Mouse (Mus musculus) neural tube, embryonic 12.5 days (tissue): ENCODE measurements around the gene Pla2g16. TPM values are rescaled to one million over a fixed set of nuclear protein-coding genes. Genes with fewer than 3 reads are reported as not detected.

Experiments used
- ATAC-seq: fragments of 200-750 bp; cut with Nextera tagmentation; 2 replicates; pipeline ENCODE4 v1.8.0; 2017; ENCODE audit warnings: low read depth, mild to moderate bottlenecking, moderate TSS enrichment, moderate library complexity; ENCODE audit not compliant: low FRiP score
- H3K27ac ChIP-seq: fragments of 300-500 bp; sonication (generic); 2 replicates; pipeline ENCODE4 v1.5.1; 2016
- H3K27me3 ChIP-seq: fragments of 300-500 bp; sonication (generic); replicated peaks from 2 replicates; pipeline ENCODE4 v1.6.1; 2016; ENCODE audit warnings: mild to moderate bottlenecking
- H3K36me3 ChIP-seq: fragments of 300-500 bp; sonication (generic); 2 replicates; pipeline ENCODE4 v1.6.1; 2016; ENCODE audit warnings: mild to moderate bottlenecking
- H3K4me1 ChIP-seq: fragments of 300-500 bp; sonication (generic); 2 replicates; pipeline ENCODE4 v1.6.1; 2016
- H3K4me2 ChIP-seq: fragments of 300-500 bp; sonication (generic); replicated peaks from 2 replicates; pipeline ENCODE4 v1.6.1; 2016; ENCODE audit warnings: mild to moderate bottlenecking
- H3K4me3 ChIP-seq: fragments of 300-500 bp; sonication (generic); 2 replicates; pipeline ENCODE4 v1.5.1; 2016
- H3K9ac ChIP-seq: fragments of 300-500 bp; sonication (generic); 2 replicates; pipeline ENCODE4 v1.6.1; 2016; ENCODE audit warnings: mild to moderate bottlenecking
- H3K9me3 ChIP-seq: fragments of 300-500 bp; sonication (generic); 2 replicates; pipeline ENCODE4 v1.6.1; 2016; ENCODE audit warnings: mild to moderate bottlenecking
- WGBS: fragments of 180-500 bp; shearing (Covaris S2); methylation state at CpG from one replicate; pipeline ENCODE4 v1.1.7; 2016; 5-methylcytosine and 5-hydroxymethylcytosine counted together
- polyA plus RNA-seq: library from polyadenylated mRNA; unstranded; fragments of >200 nt; fragmentation: Nextera tagmentation; extraction: Ambion mirVana; gene quantifications from 2 replicates; pipeline ENCODE4 v1.2.1, GENCODE M21; 2016

Gene Pla2g16
- polyA plus RNA-seq, 1 experiment from 2014 or later: 3.5 TPM

- H3K9ac ChIP-seq: no peak overlapping the region
- no peak overlapping the region for H3K27ac ChIP-seq
- no peak for ATAC-seq
- 75% methylated on average over 4 of the region's 4 CpGs for WGBS
- H3K36me3 ChIP-seq: no peaks in the 10 kb centered on the region
- no peak overlapping the region for H3K4me3 ChIP-seq
- H3K9me3 ChIP-seq: no peaks in the 10 kb centered on the region
- no peaks in the 10 kb centered on the region for H3K27me3 ChIP-seq
- H3K4me2 ChIP-seq: no peak overlapping the region
- no peaks in the 10 kb centered on the region for H3K4me1 ChIP-seq
Observed at GRCm38 (mm10) chr19:7551550-7552300, 5.5 kb upstream of the Pla2g16 start.

- no peak overlapping the region for H3K4me2 ChIP-seq
- H3K9ac ChIP-seq: no peak overlapping the region
- H3K4me1 ChIP-seq: peaks cover 2% of the 10 kb centered on the region; the same call in 1 of the 2 replicates
- no peaks in the 10 kb centered on the region for H3K27me3 ChIP-seq
- no peak for ATAC-seq
- no peak overlapping the region for H3K4me3 ChIP-seq
- no peaks in the 10 kb centered on the region for H3K9me3 ChIP-seq
- no peak overlapping the region for H3K27ac ChIP-seq
- WGBS: 86% methylated on average over 2 of the region's 2 CpGs
- no peaks in the 10 kb centered on the region for H3K36me3 ChIP-seq
Observed at GRCm38 (mm10) chr19:7552301-7552673, 5.0 kb upstream of the Pla2g16 start.

DNA sequence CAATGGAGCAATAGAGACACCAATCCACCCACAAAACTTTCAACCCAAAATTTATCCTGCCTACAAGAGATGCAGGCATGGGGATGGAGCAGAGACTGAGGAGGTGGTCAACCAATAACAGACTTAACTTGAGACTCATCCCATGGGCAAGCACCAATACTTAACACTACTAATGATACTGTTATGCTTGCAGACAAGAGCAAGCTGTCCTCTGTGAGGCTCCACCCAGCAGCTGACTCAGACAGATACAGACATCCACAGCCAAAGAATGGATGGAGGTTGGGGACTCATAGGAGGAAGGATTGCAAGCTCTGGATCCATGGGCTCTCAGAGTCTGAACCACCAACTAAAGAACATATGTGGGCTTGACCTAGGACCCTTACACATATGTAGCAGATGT lies 3.8 kb upstream of the Pla2g16 start:
- H3K9me3 ChIP-seq: no peaks in the 10 kb centered on the region
- no peak overlapping the region for H3K4me3 ChIP-seq
- peaks cover 10% of the 10 kb centered on the region for H3K4me1 ChIP-seq
- H3K4me2 ChIP-seq: no peak overlapping the region
- H3K36me3 ChIP-seq: no peaks in the 10 kb centered on the region
- no peak for ATAC-seq
- no peak overlapping the region for H3K27ac ChIP-seq
- no peak overlapping the region for H3K9ac ChIP-seq
- 0 out of 2 replicates have a peak, but pooled peaks cover 7% of the 10 kb centered on the region for H3K27me3 ChIP-seq

DNA sequence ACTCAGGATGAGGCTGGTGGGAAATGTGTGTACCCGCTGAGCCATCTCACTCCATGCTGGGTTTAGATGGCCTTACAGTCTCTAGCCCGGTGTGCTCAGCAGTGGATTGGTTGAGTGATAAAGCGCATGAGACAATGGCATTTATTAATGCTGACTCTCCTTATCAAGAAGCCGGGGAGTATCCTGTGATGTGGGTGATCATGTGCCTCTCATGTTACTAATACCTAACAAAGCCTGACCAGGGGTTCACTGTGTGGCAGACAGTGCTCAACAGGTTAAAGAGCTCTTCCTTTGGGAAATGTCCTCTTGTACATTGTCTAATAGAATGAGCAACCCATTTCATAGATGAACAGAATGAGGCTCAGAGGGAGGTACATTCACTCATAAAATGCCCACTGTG lies 2.4 kb upstream of the Pla2g16 start:
- Histone ChIP-seq H3K4me3 (no peak overlapping the region), H3K4me1 (peaks cover 10% of the 10 kb centered on the region), H3K27me3 (0 out of 2 replicates have a peak, but pooled peaks cover 7% of the 10 kb centered on the region), H3K27ac (no peak overlapping the region), H3K36me3 (no peaks in the 10 kb centered on the region), H3K9ac (no peak overlapping the region), H3K9me3 (no peaks in the 10 kb centered on the region), H3K4me2 (no peak overlapping the region)
- 78% methylated on average over 4 of the region's 4 CpGs for WGBS
- ATAC-seq: no peak

DNA sequence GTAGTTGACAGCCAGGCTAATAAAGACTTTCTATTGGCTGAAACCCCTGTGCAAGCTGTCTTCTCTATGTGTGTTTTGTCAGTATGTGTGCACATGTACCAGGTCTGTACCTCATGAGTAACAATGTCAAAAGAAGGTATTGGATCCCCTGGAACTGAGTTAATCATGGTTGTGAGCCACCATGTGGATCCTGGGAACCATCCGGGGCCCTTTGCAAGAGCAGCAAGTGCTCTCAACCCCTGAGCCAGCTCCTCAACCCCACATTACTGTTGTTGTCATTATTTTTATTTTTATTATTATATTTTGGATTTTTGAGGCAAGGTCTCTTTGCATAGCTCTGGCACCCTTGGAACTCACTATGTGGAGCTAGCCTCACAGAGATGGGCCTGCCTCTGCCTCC lies 618 bp upstream of the Pla2g16 start:
- 95% methylated on average over 1 of the region's 1 CpGs for WGBS
- H3K4me1 ChIP-seq: peaks cover 10% of the 10 kb centered on the region

DNA sequence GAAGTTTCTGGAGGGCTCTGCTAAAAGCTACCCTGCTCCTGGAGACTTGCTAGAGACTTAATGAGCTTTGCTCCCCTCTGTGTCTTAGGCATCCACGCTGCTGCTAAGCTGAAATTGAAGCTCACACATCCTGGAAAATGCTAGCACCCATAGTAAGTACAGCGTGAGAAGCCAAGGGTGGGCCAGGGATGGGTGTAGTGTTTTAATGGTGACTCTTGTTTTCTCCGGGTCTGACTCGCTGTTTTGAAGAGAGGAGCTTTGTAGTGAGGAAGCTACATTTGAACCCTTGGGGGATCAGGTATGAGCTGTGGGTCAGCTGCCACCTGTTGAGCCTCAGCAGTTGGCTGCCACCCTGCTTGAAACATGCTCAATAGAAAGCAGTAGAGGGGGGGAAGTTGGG lies 585 bp downstream of the Pla2g16 start:
- 0 out of 2 replicates have a peak overlapping the region, but pooled peaks have one; percentile 36 for H3K9ac ChIP-seq
- H3K4me3 ChIP-seq: no peak overlapping the region
- peaks cover 10% of the 10 kb centered on the region for H3K4me1 ChIP-seq
- WGBS: 14% methylated on average over 4 of the region's 4 CpGs
- ATAC-seq: no peak
- H3K27ac ChIP-seq: no peak overlapping the region
- 0 out of 2 replicates have a peak, but pooled peaks cover 7% of the 10 kb centered on the region for H3K27me3 ChIP-seq
- H3K36me3 ChIP-seq: no peaks in the 10 kb centered on the region
- peak overlapping the region; percentile 67 for H3K4me2 ChIP-seq
- no peaks in the 10 kb centered on the region for H3K9me3 ChIP-seq

More for the DNA sequence above, 618 bp upstream of the Pla2g16 start:
- no peak overlapping the region for H3K27ac ChIP-seq
- no peak overlapping the region for H3K4me2 ChIP-seq
- H3K9ac ChIP-seq: no peak overlapping the region
- no peak overlapping the region for H3K4me3 ChIP-seq
- 0 out of 2 replicates have a peak, but pooled peaks cover 7% of the 10 kb centered on the region for H3K27me3 ChIP-seq
- H3K9me3 ChIP-seq: no peaks in the 10 kb centered on the region
- no peaks in the 10 kb centered on the region for H3K36me3 ChIP-seq
- ATAC-seq: no peak

GRCm38 (mm10) chr19:7558675-7559074 lies 1.4 kb downstream of the Pla2g16 start:
- WGBS: 84% methylated on average over 4 of the region's 4 CpGs
- 0 out of 2 replicates have a peak, but pooled peaks cover 7% of the 10 kb centered on the region for H3K27me3 ChIP-seq
- no peaks in the 10 kb centered on the region for H3K9me3 ChIP-seq
- ATAC-seq: no peak
- H3K36me3 ChIP-seq: no peaks in the 10 kb centered on the region
- H3K4me1 ChIP-seq: peaks cover 10% of the 10 kb centered on the region
- no peak overlapping the region for H3K9ac ChIP-seq
- no peak overlapping the region for H3K4me2 ChIP-seq
- H3K27ac ChIP-seq: no peak overlapping the region
- H3K4me3 ChIP-seq: no peak overlapping the region

DNA sequence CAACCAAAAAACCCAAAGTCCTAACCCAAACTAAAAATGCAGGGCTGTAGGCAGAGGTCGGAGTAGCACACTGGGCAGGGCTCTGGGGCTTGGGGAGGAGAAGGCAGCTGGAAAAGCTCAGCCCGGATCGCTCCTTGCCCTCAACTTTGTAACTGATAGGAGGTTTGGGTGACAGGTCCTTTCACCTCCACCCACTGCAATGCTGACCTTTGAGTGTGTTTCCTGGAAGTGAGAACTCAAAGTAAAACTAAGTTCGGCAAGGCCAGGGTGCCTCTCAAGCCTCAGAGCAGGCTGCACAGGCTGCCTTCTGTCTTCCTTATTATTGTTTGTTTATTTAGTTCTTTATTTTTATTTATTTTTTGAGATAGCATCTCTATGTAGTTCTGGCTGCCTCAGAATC lies 2.7 kb downstream of the Pla2g16 start:
- H3K9ac ChIP-seq: no peak overlapping the region
- no peak overlapping the region for H3K4me2 ChIP-seq
- no peak for ATAC-seq
- H3K4me1 ChIP-seq: peaks cover 10% of the 10 kb centered on the region
- no peaks in the 10 kb centered on the region for H3K36me3 ChIP-seq
- no peak overlapping the region for H3K4me3 ChIP-seq
- H3K27ac ChIP-seq: no peak overlapping the region
- WGBS: 89% methylated on average over 4 of the region's 4 CpGs
- H3K9me3 ChIP-seq: no peaks in the 10 kb centered on the region
- H3K27me3 ChIP-seq: 0 out of 2 replicates have a peak, but pooled peaks cover 7% of the 10 kb centered on the region

DNA sequence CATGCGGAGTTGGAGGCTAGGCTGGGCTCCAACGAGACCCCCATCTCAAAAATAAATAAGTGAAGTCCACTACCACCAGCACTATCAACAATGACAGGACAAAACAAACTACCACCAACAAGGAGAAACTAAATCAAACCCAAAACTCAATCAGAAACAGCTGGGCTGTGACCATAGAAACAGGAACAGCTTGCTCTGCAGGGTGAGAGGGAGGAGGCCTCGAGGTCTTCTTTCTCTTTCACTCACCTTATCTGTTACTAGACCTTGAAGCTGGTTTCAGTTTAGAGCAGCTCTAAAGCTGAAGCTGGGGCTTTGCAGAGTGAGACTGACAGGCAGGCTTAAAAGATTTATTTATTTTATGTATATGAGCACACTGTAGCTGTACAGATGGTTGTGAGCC lies 4.2 kb downstream of the Pla2g16 start:
- no peaks in the 10 kb centered on the region for H3K36me3 ChIP-seq
- ATAC-seq: no peak
- WGBS: 75% methylated on average over 3 of the region's 3 CpGs

DNA sequence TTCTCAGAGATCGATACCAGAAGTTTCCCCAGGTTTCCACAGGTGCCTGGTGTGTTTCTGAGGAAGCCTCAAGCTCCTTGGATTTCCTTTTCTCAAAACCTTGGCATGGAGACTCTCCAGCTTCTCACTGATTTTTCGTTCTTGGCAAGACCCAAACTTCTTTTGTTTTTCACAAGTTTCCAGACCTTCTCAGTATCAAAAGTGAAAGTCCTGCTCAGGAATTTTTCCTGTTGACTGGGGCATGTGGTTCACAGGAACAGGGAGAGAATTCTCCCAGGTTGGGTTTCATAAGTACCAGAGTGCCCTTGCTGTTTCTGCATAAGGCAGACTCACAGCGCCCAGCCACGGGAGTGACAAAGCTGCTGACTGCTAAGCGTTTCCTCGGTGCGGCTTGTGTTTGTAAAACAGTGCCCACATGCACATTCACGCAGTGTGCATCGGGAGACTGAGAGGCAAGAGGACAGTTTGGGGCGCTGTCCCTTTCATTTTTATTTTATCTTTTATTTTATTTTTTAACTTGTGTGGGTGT lies 5.4 kb downstream of the Pla2g16 start:
- 82% methylated on average over 10 of the region's 10 CpGs for WGBS

More for the DNA sequence above, 4.2 kb downstream of the Pla2g16 start:
- no peak overlapping the region for H3K27ac ChIP-seq
- H3K9me3 ChIP-seq: no peaks in the 10 kb centered on the region
- H3K4me1 ChIP-seq: peaks cover 10% of the 10 kb centered on the region
- H3K4me2 ChIP-seq: no peak overlapping the region
- no peak overlapping the region for H3K4me3 ChIP-seq
- H3K9ac ChIP-seq: no peak overlapping the region
- H3K27me3 ChIP-seq: 0 out of 2 replicates have a peak, but pooled peaks cover 7% of the 10 kb centered on the region

GRCm38 (mm10) chr19:7563676-7564075 lies 6.4 kb downstream of the Pla2g16 start:
- 0 out of 2 replicates have a peak, but pooled peaks cover 3% of the 10 kb centered on the region for H3K4me1 ChIP-seq
- H3K27me3 ChIP-seq: no peaks in the 10 kb centered on the region
- ATAC-seq: no peak
- 91% methylated on average over 2 of the region's 2 CpGs for WGBS
- no peak overlapping the region for H3K4me2 ChIP-seq
- no peak overlapping the region for H3K9ac ChIP-seq
- no peaks in the 10 kb centered on the region for H3K9me3 ChIP-seq
- H3K36me3 ChIP-seq: no peaks in the 10 kb centered on the region
- H3K4me3 ChIP-seq: no peak overlapping the region
- H3K27ac ChIP-seq: no peak overlapping the region

More for the DNA sequence above, 5.4 kb downstream of the Pla2g16 start:
- Histone ChIP-seq H3K9me3 (no peaks in the 10 kb centered on the region), H3K4me3 (no peak overlapping the region), H3K27ac (no peak overlapping the region), H3K27me3 (0 out of 2 replicates have a peak, but pooled peaks cover 7% of the 10 kb centered on the region), H3K4me2 (no peak overlapping the region), H3K9ac (no peak overlapping the region), H3K4me1 (peaks cover 4% of the 10 kb centered on the region; the same call in 1 of the 2 replicates), H3K36me3 (no peaks in the 10 kb centered on the region)
- ATAC-seq: no peak

DNA sequence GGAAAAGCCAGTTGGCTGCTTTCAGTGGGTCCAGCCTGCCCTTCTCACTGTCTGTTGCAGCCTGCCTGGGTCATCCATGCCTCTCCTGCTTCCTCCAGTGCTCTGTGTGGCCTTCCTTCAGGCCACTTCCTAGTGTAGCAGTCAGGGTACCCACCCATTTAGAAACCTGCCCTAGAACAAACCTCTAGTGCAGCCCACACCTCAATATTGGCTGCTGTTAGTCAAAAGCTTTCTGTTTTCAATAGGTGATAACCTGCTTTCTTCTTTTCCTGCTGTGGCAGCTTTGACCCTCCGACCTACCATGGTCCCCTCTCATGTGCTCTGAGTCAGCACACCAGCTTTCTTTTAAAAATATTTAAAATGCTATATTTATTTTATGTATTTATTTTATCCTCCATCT lies 7.2 kb downstream of the Pla2g16 start:
- Histone ChIP-seq H3K9me3 (no peaks in the 10 kb centered on the region), H3K36me3 (no peaks in the 10 kb centered on the region), H3K4me2 (no peak overlapping the region), H3K4me1 (0 out of 2 replicates have a peak, but pooled peaks cover 3% of the 10 kb centered on the region), H3K27me3 (no peaks in the 10 kb centered on the region), H3K27ac (no peak overlapping the region), H3K9ac (no peak overlapping the region), H3K4me3 (no peak overlapping the region)
- 79% methylated on average over 1 of the region's 1 CpGs for WGBS
- no peak for ATAC-seq
